Mouse (Mus musculus) left cerebral cortex, adult 2 months (tissue): ENCODE data around the gene Nrxn3. TPM values are rescaled to one million over a fixed set of nuclear protein-coding genes. Genes with fewer than 3 reads are reported as not detected.

Experiments used
- DNase-seq, 2 experiments: peaks; one replicate each; pipeline ENCODE4 v3.0.0; 2021 to 2022; ENCODE audit warnings: low spot score in 2 of 2, mixed read lengths in 1 of 2; ENCODE audit errors: extremely low spot score in 1 of 2
- H3K27ac ChIP-seq: fragments of 200-600 bp; 2 replicates; pipeline ENCODE4 v1.8.1; 2022
- H3K4me3 ChIP-seq: fragments of 200-600 bp; 2 replicates; pipeline ENCODE4 v1.8.1; 2022
- CTCF ChIP-seq: fragments of 200-600 bp; IDR thresholded peaks from 2 replicates; pipeline ENCODE4 v1.8.1; 2022; ENCODE audit warnings: antibody characterized with exemption, mild to moderate bottlenecking, moderate library complexity
- intact Hi-C: fragments of 180-260 bp; cut with DNase I; formaldehyde crosslinking; loops from one replicate; pipeline ENCODE4 v1.15.1; 2025
- total RNA-seq, 2 experiments: library from RNA; stranded (reverse); gene quantifications; 2 replicates each; pipeline ENCODE4 v1.2.3; 2021

Gene Nrxn3
- total RNA-seq, 2 experiments from 2014 or later = 250 to 274 TPM

GRCm38 (mm10) chr12:88952937-88953600 is 230.4 kb downstream of the Nrxn3 start:
- H3K27ac ChIP-seq = peak overlapping the region; percentile 92
- TF ChIP-seq CTCF = no peak
- H3K4me3 ChIP-seq = peak overlapping the region; percentile 41
- peak in 1 of 2 experiments; percentile 18 for DNase-seq
- intact Hi-C loops = loop anchor here (5.0 kb wide), 1 partner anchor 241 kb away; no protein-coding TSS in a partner anchor

DNA sequence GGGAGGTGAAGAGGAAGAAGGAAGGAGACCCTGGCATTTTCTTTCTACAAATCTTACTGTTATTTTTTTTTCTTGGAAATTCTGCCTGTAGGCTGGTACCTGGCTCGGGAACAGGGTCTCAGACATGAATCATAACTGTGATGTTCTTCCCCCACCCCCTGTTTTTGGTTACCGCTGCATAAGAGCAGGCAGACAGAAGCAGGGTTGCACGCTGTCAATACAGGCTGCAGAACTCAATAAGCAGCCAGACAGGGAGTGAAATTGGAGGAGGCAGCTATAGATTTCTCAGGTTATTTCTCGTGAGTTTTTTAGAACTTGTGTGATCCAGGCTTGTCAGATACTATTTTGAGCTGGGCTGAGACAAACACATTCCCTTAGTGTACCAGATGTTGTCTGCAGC is 231.1 kb downstream of the Nrxn3 start:
- peak in 1 of 2 experiments; percentile 33 for DNase-seq
- H3K4me3 ChIP-seq = peak overlapping the region; percentile 41
- TF ChIP-seq CTCF = no peak
- intact Hi-C loops = loop anchor here (5.0 kb wide), 1 partner anchor 242 kb away; no protein-coding TSS in a partner anchor
- H3K27ac ChIP-seq = peak overlapping the region; percentile 92

- intact Hi-C loops = no loop called here
- no peak for DNase-seq
- Histone ChIP-seq H3K4me3 (no peak overlapping the region), H3K27ac (no peak overlapping the region)
- TF ChIP-seq CTCF = no peak
Measured at GRCm38 (mm10) chr12:88957431-88957830, 234.8 kb downstream of the Nrxn3 start.

DNA sequence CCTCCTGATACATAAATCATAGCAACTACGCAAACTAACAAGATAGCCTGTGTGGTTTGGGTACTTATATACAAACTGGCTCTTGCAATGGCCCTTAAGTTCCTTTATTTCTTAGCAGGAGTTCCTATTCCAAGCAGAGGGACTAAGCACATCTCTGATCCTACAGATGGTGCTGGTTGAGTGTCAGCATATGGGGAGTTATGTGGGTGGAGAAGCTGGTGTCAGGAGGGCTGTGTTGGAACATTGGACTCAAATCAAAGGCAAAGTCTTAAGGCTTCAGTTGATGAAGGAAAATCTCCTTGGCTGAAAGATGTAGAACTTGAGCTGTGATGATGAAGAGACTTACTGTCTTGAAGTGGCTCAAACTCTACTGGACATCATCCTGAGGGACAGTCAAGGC is 238.1 kb downstream of the Nrxn3 start:
- no peak for TF ChIP-seq CTCF
- Histone ChIP-seq H3K4me3 (no peak overlapping the region), H3K27ac (peak overlapping the region; percentile 76)
- DNase-seq = no peak
- intact Hi-C loops = loop anchor here (5.0 kb wide), 1 partner anchor 184 kb away; no protein-coding TSS in a partner anchor

DNA sequence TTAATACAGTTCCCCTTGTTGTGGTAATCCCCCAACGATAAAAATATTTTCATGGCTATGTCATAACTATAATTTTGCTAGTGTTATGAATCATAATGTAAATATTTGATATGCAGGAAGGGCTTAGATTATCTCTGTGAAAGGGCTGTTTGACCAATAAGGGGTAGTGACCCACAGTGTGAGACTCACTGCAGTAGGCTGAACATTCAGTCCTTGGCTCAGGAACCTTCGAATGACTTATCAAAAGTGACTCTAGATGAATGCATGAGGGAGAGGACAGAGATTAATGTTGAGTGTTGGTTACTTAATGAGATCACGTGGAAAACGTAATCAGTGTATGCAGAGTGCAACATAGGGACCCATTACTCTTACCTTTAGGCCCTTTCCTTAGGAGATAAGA is 243.7 kb downstream of the Nrxn3 start:
- no peak for TF ChIP-seq CTCF
- no peak for DNase-seq
- H3K4me3 ChIP-seq = no peak overlapping the region
- H3K27ac ChIP-seq = no peak overlapping the region
- intact Hi-C loops = no loop called here

GRCm38 (mm10) chr12:88976621-88977020 is 253.9 kb downstream of the Nrxn3 start:
- Histone ChIP-seq H3K4me3 (no peak overlapping the region), H3K27ac (no peak overlapping the region)
- no peak for TF ChIP-seq CTCF
- DNase-seq = no peak
- intact Hi-C loops = no loop called here

GRCm38 (mm10) chr12:88983688-88984330 is 261.1 kb downstream of the Nrxn3 start:
- intact Hi-C loops = no loop called here
- TF ChIP-seq CTCF = no peak
- no peak overlapping the region for H3K4me3 ChIP-seq
- DNase-seq = no peak
- H3K27ac ChIP-seq = no peak overlapping the region

DNA sequence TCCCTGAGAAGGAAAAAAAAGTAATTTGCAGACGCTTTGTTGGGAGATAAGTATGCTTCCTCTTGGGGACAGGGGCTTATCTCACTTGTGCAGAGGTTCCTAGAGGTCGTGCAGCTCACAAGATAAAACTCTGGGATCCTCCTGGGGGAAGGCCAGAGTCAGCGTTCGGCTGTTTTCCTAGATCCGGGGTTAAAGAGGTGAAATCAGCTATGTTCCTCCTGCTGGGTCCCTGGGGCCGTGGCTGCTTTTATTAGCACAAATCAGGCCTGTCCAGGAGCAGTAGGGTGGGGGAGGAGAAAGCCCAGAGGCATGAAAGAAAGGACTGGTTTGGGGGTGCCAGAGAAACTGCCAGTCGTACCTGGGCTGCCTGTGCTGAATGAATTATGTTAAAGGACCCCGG is 261.7 kb downstream of the Nrxn3 start:
- no peak for DNase-seq
- no peak for TF ChIP-seq CTCF
- no peak overlapping the region for H3K4me3 ChIP-seq
- intact Hi-C loops = no loop called here
- H3K27ac ChIP-seq = no peak overlapping the region

DNA sequence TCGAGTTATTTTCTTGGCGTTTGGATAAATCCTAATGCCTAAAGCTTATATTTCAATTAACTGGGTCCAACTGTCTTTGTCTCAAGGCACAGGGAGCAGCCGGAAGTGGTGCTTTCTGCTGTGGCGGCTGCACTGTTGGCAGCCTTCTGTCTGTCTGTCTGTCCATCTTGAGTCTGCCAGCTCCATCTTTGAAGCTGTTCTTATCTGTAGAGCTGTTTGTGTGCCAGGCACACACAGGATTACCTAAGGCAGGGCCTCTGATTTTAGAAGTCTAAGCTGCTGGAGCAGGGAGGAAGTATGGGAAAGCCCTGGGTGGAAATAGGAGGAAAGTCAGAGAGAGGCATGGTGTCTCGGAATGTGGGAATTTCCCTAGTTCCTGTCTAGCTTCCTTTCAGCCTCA is 262.1 kb downstream of the Nrxn3 start:
- no peak for DNase-seq
- intact Hi-C loops = no loop called here
- no peak for TF ChIP-seq CTCF

GRCm38 (mm10) chr12:88987046-88987445 is 264.4 kb downstream of the Nrxn3 start:
- DNase-seq = no peak
- TF ChIP-seq CTCF = no peak; the same call in none of the 2 replicates
- intact Hi-C loops = no loop called here
- no peak overlapping the region for H3K27ac ChIP-seq
- H3K4me3 ChIP-seq = no peak overlapping the region

More for the DNA sequence above, 262.1 kb downstream of the Nrxn3 start:
- Histone ChIP-seq H3K4me3 (no peak overlapping the region), H3K27ac (no peak overlapping the region)

GRCm38 (mm10) chr12:88990753-88991152 is 268.1 kb downstream of the Nrxn3 start:
- DNase-seq = no peak
- H3K27ac ChIP-seq = peak overlapping the region; percentile 47
- intact Hi-C loops = loop anchor here (5.0 kb wide), 2 partner anchors 312 to 392 kb away; no protein-coding TSS in a partner anchor
- no peak overlapping the region for H3K4me3 ChIP-seq
- no peak for TF ChIP-seq CTCF

GRCm38 (mm10) chr12:88992141-88992540 is 269.5 kb downstream of the Nrxn3 start:
- no peak for DNase-seq
- Histone ChIP-seq H3K27ac (no peak overlapping the region), H3K4me3 (no peak overlapping the region)
- intact Hi-C loops = loop anchor here (1.0 to 5.0 kb wide), 3 partner anchors 114 to 390 kb away; no protein-coding TSS in a partner anchor
- TF ChIP-seq CTCF = peak; percentile 73
